Mouse (Mus musculus) ES-Bruce4 (cell line): ENCODE results near the gene Tcte2. TPM values are rescaled to one million over a fixed set of nuclear protein-coding genes. Genes with fewer than 3 reads are reported as not detected.

Experiments
- H3K27ac ChIP-seq: 2 replicates; pipeline ENCODE4 v1.5.1; 2012; ENCODE audit warnings: low read length, inconsistent platforms; ENCODE audit not compliant: insufficient read depth
- H3K27me3 ChIP-seq: 2 replicates; pipeline ENCODE4 v1.6.1; 2012; ENCODE audit warnings: mild to moderate bottlenecking, low read length, inconsistent platforms; ENCODE audit not compliant: control insufficient read depth, poor library complexity, insufficient read depth, severe bottlenecking
- H3K36me3 ChIP-seq: 2 replicates; pipeline ENCODE4 v1.6.1; 2012; ENCODE audit warnings: inconsistent platforms, mild to moderate bottlenecking, low read length, moderate library complexity; ENCODE audit not compliant: control insufficient read depth, poor library complexity, insufficient read depth, severe bottlenecking
- H3K4me1 ChIP-seq: one replicate; pipeline ENCODE4 v1.8.1; 2011; ENCODE audit warnings: low read length; ENCODE audit not compliant: control insufficient read depth, insufficient read depth
- H3K4me3 ChIP-seq: 2 replicates; pipeline ENCODE4 v1.5.1; 2011; ENCODE audit warnings: low read depth, mild to moderate bottlenecking, low read length
- H3K9ac ChIP-seq: 2 replicates; pipeline ENCODE4 v1.6.1; 2012; ENCODE audit warnings: low read depth, mild to moderate bottlenecking, inconsistent platforms; ENCODE audit not compliant: poor library complexity, severe bottlenecking
- H3K9me3 ChIP-seq: replicated peaks from 2 replicates; pipeline ENCODE4 v1.6.1; 2012; ENCODE audit warnings: mild to moderate bottlenecking, low read length, inconsistent platforms; ENCODE audit not compliant: control insufficient read depth, poor library complexity, insufficient read depth, severe bottlenecking
- CTCF ChIP-seq: IDR thresholded peaks from one replicate; pipeline ENCODE4 v1.8.1; 2011; ENCODE audit warnings: low read depth, low read length
- EP300 ChIP-seq: IDR thresholded peaks from 2 replicates; pipeline ENCODE4 v1.6.1; 2011; ENCODE audit warnings: low read depth, low read length; ENCODE audit not compliant: insufficient read depth
- POLR2A ChIP-seq: IDR thresholded peaks from one replicate; pipeline ENCODE4 v1.8.1; 2011; ENCODE audit warnings: low read length; ENCODE audit not compliant: insufficient read depth
- polyA plus RNA-seq: library from polyadenylated mRNA; stranded (reverse); fragments of >200 nt; gene quantifications from 2 replicates; pipeline ENCODE4 v1.2.4, GENCODE M21; 2011; ENCODE audit warnings: low read depth; ENCODE audit not compliant: missing spikeins, insufficient read depth, insufficient read length

Tcte2 gene
- polyA plus RNA-seq, 1 experiment, result 8.2 TPM

GRCm38 (mm10) chr17:13695211-13695610 lies 66.4 kb downstream of the Tcte2 start:
- Histone ChIP-seq H3K4me1 (peaks cover 8% of the 10 kb centered on the region), H3K9me3 (no peaks in the 10 kb centered on the region), H3K9ac (no peak overlapping the region), H3K27ac (no peak overlapping the region), H3K4me3 (no peak overlapping the region), H3K36me3 (no peaks in the 10 kb centered on the region), H3K27me3 (no peaks in the 10 kb centered on the region)
- TF ChIP-seq POLR2A, result no peak
- TF ChIP-seq CTCF, result no peak
- no peak for TF ChIP-seq EP300

GRCm38 (mm10) chr17:13694181-13694580 lies 67.4 kb downstream of the Tcte2 start:
- Histone ChIP-seq H3K9me3 (no peaks in the 10 kb centered on the region), H3K4me3 (no peak overlapping the region), H3K36me3 (no peaks in the 10 kb centered on the region), H3K4me1 (peaks cover 2% of the 10 kb centered on the region), H3K27ac (no peak overlapping the region), H3K27me3 (no peaks in the 10 kb centered on the region), H3K9ac (no peak overlapping the region)
- TF ChIP-seq POLR2A (no peak), CTCF (no peak), EP300 (no peak)

GRCm38 (mm10) chr17:13687656-13688055 lies 74.0 kb downstream of the Tcte2 start:
- no peaks in the 10 kb centered on the region for H3K27me3 ChIP-seq
- TF ChIP-seq EP300 (no peak), POLR2A (no peak), CTCF (no peak)
- no peak overlapping the region for H3K9ac ChIP-seq
- no peak overlapping the region for H3K4me3 ChIP-seq
- H3K27ac ChIP-seq, result no peak overlapping the region
- H3K4me1 ChIP-seq, result peaks cover 4% of the 10 kb centered on the region
- no peaks in the 10 kb centered on the region for H3K9me3 ChIP-seq
- no peaks in the 10 kb centered on the region for H3K36me3 ChIP-seq

- Histone ChIP-seq H3K4me1 (peaks cover 2% of the 10 kb centered on the region), H3K9me3 (no peaks in the 10 kb centered on the region), H3K4me3 (no peak overlapping the region), H3K27ac (no peak overlapping the region), H3K9ac (no peak overlapping the region), H3K27me3 (no peaks in the 10 kb centered on the region), H3K36me3 (no peaks in the 10 kb centered on the region)
- TF ChIP-seq EP300 (no peak), CTCF (no peak), POLR2A (no peak)
Observed at GRCm38 (mm10) chr17:13687086-13687485, 74.5 kb downstream of the Tcte2 start.

GRCm38 (mm10) chr17:13685621-13686020 lies 76.0 kb downstream of the Tcte2 start:
- Histone ChIP-seq H3K9me3 (no peaks in the 10 kb centered on the region), H3K36me3 (no peaks in the 10 kb centered on the region), H3K27me3 (no peaks in the 10 kb centered on the region), H3K27ac (no peak overlapping the region), H3K9ac (no peak overlapping the region), H3K4me1 (peaks cover 2% of the 10 kb centered on the region), H3K4me3 (no peak overlapping the region)
- TF ChIP-seq POLR2A (no peak), EP300 (no peak), CTCF (no peak)

- TF ChIP-seq POLR2A (no peak), CTCF (no peak), EP300 (no peak)
- Histone ChIP-seq H3K4me1 (peaks cover 2% of the 10 kb centered on the region), H3K27ac (peak overlapping the region; percentile 97), H3K4me3 (no peak overlapping the region; the same call in 1 of the 2 replicates), H3K9ac (no peak overlapping the region), H3K27me3 (no peaks in the 10 kb centered on the region), H3K9me3 (no peaks in the 10 kb centered on the region), H3K36me3 (no peaks in the 10 kb centered on the region)
Observed at GRCm38 (mm10) chr17:13684256-13684655, 77.4 kb downstream of the Tcte2 start.
